Mouse (Mus musculus) liver, adult 2 months (tissue): ENCODE results near the gene Bicra.

Experiments used
- CTCF ChIP-seq: fragments of 200-500 bp; IDR thresholded peaks from 2 replicates; pipeline ENCODE4 v1.5.1; 2011; ENCODE audit warnings: low read depth, low read length, control low read depth
- POLR2A ChIP-seq: fragments of 200-500 bp; IDR thresholded peaks from 2 replicates; pipeline ENCODE4 v1.6.1; 2011; ENCODE audit warnings: low read length, control low read depth; ENCODE audit not compliant: insufficient read depth; ENCODE audit errors: extremely low read depth

GRCm38 (mm10) chr7:15987661-15988356 is 59.9 kb downstream of the Bicra start:
- no peak for TF ChIP-seq CTCF
- no peak for TF ChIP-seq POLR2A
